Mouse (Mus musculus): ENCODE results near the gene Bola2.

- TF ChIP-seq CTCF (IDR thresholded peaks at IDR 0.05; ENCODE audit: insufficient read depth, low read length): no peak
- no peak for TF ChIP-seq POLR2A (IDR thresholded peaks at IDR 0.05; ENCODE audit: borderline replicate concordance, extremely low read depth, low read depth, low read length)
Observed at GRCm38 (mm10) chr7:126715679-126716078, 20.5 kb downstream of the Bola2 start.

Data from lung, adult 2 months (tissue).